Mouse (Mus musculus): ENCODE data around the gene Cpxm1. TPM values are rescaled to one million over a fixed set of nuclear protein-coding genes. Genes with fewer than 3 reads are reported as not detected.
"Not testable (repeated sequence)": the region's sequence is repeated elsewhere in the genome, so short reads cannot be mapped to it uniquely, and the experiment has no call there.

Cpxm1 gene
- polyA plus RNA-seq, 1 experiment from 2014 or later, result 1.4 TPM

DNA sequence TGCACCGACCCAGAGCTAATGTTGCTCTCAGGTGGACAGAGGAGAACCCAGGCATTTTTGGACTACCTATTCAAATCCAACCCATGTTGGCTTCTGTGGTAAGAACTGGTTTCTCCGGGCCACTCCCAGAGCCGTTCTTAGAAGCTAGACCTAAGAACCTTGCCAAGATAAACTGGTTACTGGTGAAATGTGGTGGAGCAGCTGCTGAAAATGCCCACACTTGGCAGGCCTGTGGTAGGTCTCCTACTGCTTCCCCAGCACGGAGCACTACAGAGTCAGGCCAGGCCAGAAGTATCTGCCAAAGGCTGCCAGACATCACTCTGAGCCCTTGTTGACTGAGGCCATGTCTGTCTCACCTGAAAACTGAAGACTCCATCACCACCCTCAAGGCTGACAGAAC is 22.4 kb downstream of the Cpxm1 start:
- Histone ChIP-seq H3K4me2 (ENCODE audit: low read depth, low read length) (no peak overlapping the region), H3K27ac (ENCODE audit: low read depth) (no peak overlapping the region), H3K9me3 (ENCODE audit: low read length) (no peaks in the 10 kb centered on the region), H3K9ac (replicated peaks) (no peak overlapping the region), H3K4me3 (ENCODE audit: low read depth, low read length) (no peak overlapping the region), H3K36me3 (replicated peaks; ENCODE audit: insufficient read depth, low read length) (no peaks in the 10 kb centered on the region), H3K4me1 (ENCODE audit: insufficient read depth) (0 out of 2 replicates have a peak, but pooled peaks cover 3% of the 10 kb centered on the region), H3K27me3 (ENCODE audit: insufficient read depth, low read length) (no peaks in the 10 kb centered on the region)
- ATAC-seq (no peak), DNase-seq (no peak)
- TF ChIP-seq CTCF (IDR thresholded peaks at IDR 0.05; ENCODE audit: low read depth), result 0 out of 2 replicates have a peak, but pooled peaks have one; percentile 7
- TF ChIP-seq EP300 (IDR thresholded peaks at IDR 0.05; ENCODE audit: low read depth), result no peak
- 62% methylated on average over 4 of the region's 4 CpGs for whole genome bisulfite sequencing (ENCODE audit: insufficient replicate concordance)

DNA sequence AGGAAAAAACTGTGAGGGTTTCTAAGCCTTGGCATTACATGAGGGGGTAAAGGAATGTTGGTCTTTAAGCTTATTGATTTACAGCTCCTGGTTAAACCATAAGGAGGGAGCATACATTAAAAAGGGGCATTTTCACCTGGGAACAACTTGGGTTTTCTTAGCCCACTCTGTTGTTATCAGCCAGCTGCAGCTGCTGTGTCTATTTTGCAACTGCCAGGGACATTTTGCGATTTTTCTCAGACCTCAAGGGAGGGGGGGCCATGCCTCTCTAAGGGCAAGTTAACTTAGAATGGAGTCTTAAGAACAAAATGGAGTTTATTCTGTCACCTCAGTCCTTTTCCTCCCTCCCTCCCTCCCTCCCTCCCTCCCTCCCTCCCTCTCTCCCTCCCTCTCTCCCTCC is 24.3 kb downstream of the Cpxm1 start:
- not testable (repeated sequence) for H3K4me2 ChIP-seq (ENCODE audit: low read depth, low read length); H3K27ac ChIP-seq (ENCODE audit: low read depth); H3K27me3 ChIP-seq (ENCODE audit: insufficient read depth, low read length); H3K9ac ChIP-seq (replicated peaks); ATAC-seq; H3K36me3 ChIP-seq (replicated peaks; ENCODE audit: insufficient read depth, low read length); H3K4me3 ChIP-seq (ENCODE audit: low read depth, low read length); DNase-seq; H3K4me1 ChIP-seq (ENCODE audit: insufficient read depth); H3K9me3 ChIP-seq (ENCODE audit: low read length)
- WGBS (ENCODE audit: insufficient replicate concordance), result 14% methylated on average over 1 of the region's 1 CpGs
- TF ChIP-seq EP300 (IDR thresholded peaks at IDR 0.05; ENCODE audit: low read depth), result peak; percentile 57; the same call in 1 of the 2 replicates

GRCm38 (mm10) chr2:130367386-130367785 is 30.0 kb downstream of the Cpxm1 start:
- Histone ChIP-seq H3K4me2 (ENCODE audit: low read depth, low read length) (no peak overlapping the region), H3K9me3 (ENCODE audit: low read length) (no peaks in the 10 kb centered on the region), H3K36me3 (replicated peaks; ENCODE audit: insufficient read depth, low read length) (no peaks in the 10 kb centered on the region), H3K9ac (replicated peaks) (no peak overlapping the region), H3K4me3 (ENCODE audit: low read depth, low read length) (no peak overlapping the region), H3K27me3 (ENCODE audit: insufficient read depth, low read length) (peaks cover 30% of the 10 kb centered on the region), H3K27ac (ENCODE audit: low read depth) (no peak overlapping the region), H3K4me1 (ENCODE audit: insufficient read depth) (0 out of 2 replicates have a peak, but pooled peaks cover 3% of the 10 kb centered on the region)
- no peak for DNase-seq
- WGBS (ENCODE audit: insufficient replicate concordance), result 40% methylated on average over 4 of the region's 4 CpGs
- TF ChIP-seq CTCF (IDR thresholded peaks at IDR 0.05; ENCODE audit: low read depth), result no peak
- TF ChIP-seq EP300 (IDR thresholded peaks at IDR 0.05; ENCODE audit: low read depth), result no peak
- no peak for ATAC-seq

GRCm38 (mm10) chr2:130365211-130366094 is 31.9 kb downstream of the Cpxm1 start:
- Histone ChIP-seq H3K4me3 (ENCODE audit: low read depth, low read length) (0 out of 2 replicates have a peak overlapping the region, but pooled peaks have one; percentile 11), H3K27ac (ENCODE audit: low read depth) (no peak overlapping the region), H3K9me3 (ENCODE audit: low read length) (no peaks in the 10 kb centered on the region), H3K9ac (replicated peaks) (no peak overlapping the region), H3K4me1 (ENCODE audit: insufficient read depth) (no peaks in the 10 kb centered on the region), H3K4me2 (ENCODE audit: low read depth, low read length) (peak overlapping the region; percentile 48), H3K27me3 (ENCODE audit: insufficient read depth, low read length) (peaks cover 48% of the 10 kb centered on the region), H3K36me3 (replicated peaks; ENCODE audit: insufficient read depth, low read length) (no peaks in the 10 kb centered on the region)
- no peak for DNase-seq
- ATAC-seq, result no peak
- TF ChIP-seq CTCF (IDR thresholded peaks at IDR 0.05; ENCODE audit: low read depth), result peak; percentile 15; the same call in 1 of the 2 replicates
- TF ChIP-seq EP300 (IDR thresholded peaks at IDR 0.05; ENCODE audit: low read depth), result no peak
- WGBS (ENCODE audit: insufficient replicate concordance), result 7% methylated on average over 29 of the region's 30 CpGs

DNA sequence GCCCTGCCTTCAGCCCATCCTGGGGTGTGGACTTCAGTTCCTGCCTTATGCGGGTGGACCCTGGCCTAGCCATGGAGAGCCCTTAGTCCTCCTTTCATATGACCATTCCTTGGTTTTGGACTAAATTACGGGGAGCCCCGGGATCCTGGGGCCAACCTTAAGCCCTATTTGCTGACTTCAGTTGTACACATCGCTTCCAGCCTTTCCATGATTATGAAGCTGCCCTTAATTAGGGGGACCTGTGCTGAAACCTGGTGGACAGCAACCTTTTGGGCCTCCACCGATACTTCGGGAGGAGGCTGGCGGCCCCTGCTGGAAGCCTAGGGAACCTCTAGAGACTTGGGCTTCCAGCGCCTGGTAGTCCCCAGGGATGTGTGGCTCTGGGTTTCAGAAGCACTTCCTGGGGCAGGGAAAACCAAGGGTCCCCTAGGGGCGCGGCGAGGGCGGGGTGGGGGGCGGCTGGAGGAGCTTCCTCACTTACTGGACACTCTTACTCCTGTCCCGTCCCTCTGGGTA is 34.8 kb downstream of the Cpxm1 start:
- H3K4me1 ChIP-seq (ENCODE audit: insufficient read depth), result no peaks in the 10 kb centered on the region
- no peaks in the 10 kb centered on the region for H3K9me3 ChIP-seq (ENCODE audit: low read length)
- DNase-seq (peak; percentile 69), ATAC-seq (peak; percentile 47; the same call in 1 of the 2 replicates)
- no peak overlapping the region for H3K9ac ChIP-seq (replicated peaks)
- WGBS (ENCODE audit: insufficient replicate concordance), result 2% methylated on average over 14 of the region's 14 CpGs
- H3K27me3 ChIP-seq (ENCODE audit: insufficient read depth, low read length), result peaks cover 71% of the 10 kb centered on the region
- H3K4me2 ChIP-seq (ENCODE audit: low read depth, low read length), result no peak overlapping the region
- no peak overlapping the region for H3K27ac ChIP-seq (ENCODE audit: low read depth)
- H3K36me3 ChIP-seq (replicated peaks; ENCODE audit: insufficient read depth, low read length), result no peaks in the 10 kb centered on the region
- H3K4me3 ChIP-seq (ENCODE audit: low read depth, low read length), result no peak overlapping the region
- TF ChIP-seq CTCF (IDR thresholded peaks at IDR 0.05; ENCODE audit: low read depth) (peak; percentile 74), EP300 (IDR thresholded peaks at IDR 0.05; ENCODE audit: low read depth) (no peak)

- ATAC-seq, result no peak
- TF ChIP-seq CTCF (IDR thresholded peaks at IDR 0.05; ENCODE audit: low read depth), result no peak
- no peak for TF ChIP-seq EP300 (IDR thresholded peaks at IDR 0.05; ENCODE audit: low read depth)
- no peaks in the 10 kb centered on the region for H3K9me3 ChIP-seq (ENCODE audit: low read length)
- no peak overlapping the region for H3K9ac ChIP-seq (replicated peaks)
- no peaks in the 10 kb centered on the region for H3K36me3 ChIP-seq (replicated peaks; ENCODE audit: insufficient read depth, low read length)
- no peak overlapping the region for H3K27ac ChIP-seq (ENCODE audit: low read depth)
- H3K27me3 ChIP-seq (ENCODE audit: insufficient read depth, low read length), result peaks cover 56% of the 10 kb centered on the region
- no peak overlapping the region for H3K4me3 ChIP-seq (ENCODE audit: low read depth, low read length)
- no peak overlapping the region for H3K4me2 ChIP-seq (ENCODE audit: low read depth, low read length)
- H3K4me1 ChIP-seq (ENCODE audit: insufficient read depth), result no peaks in the 10 kb centered on the region
- no peak for DNase-seq
- 11% methylated on average over 5 of the region's 5 CpGs for WGBS (ENCODE audit: insufficient replicate concordance)
Measured at GRCm38 (mm10) chr2:130358852-130359251, 38.5 kb downstream of the Cpxm1 start.
